Mouse (Mus musculus) brain, embryonic 18.5 days (tissue): ENCODE measurements around the gene Ulk4.
"Not testable (repeated sequence)": the region's sequence is repeated elsewhere in the genome, so short reads cannot be mapped to it uniquely, and the experiment has no call there.

ENCODE experiments used
- DNase-seq: peaks from one replicate; pipeline ENCODE4 v3.0.0-alpha.2; 2012; ENCODE audit warnings: low read depth, low spot score

Ulk4 gene

DNA sequence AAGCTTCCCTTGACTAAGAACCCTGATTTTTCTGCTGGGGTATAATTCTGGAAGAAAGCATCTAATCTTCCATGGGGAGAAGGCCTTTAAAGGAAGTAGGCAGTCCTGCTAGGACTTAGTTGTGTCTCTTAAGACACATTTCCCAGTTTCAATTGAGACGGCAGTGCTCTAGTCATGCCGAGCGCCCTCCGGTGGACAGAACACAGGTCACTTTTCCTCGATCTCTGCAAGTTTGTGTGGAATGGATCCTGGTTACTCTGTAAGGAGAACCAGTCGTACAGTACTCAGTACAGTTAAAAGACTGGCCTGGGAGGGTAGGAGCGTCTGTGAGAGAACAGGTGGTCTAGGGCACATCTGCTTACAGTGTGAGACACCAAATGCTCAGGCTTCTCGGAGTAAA lies 340.6 kb downstream of the Ulk4 start:
- DNase-seq, result no peak

GRCm38 (mm10) chr9:120935634-120935922 lies 341.4 kb downstream of the Ulk4 start:
- no peak for DNase-seq

- DNase-seq, result no peak
These were observed 342.0 kb downstream of the Ulk4 start for GRCm38 (mm10) chr9:120934821-120935633.

- DNase-seq, result no peak
These were observed 342.9 kb downstream of the Ulk4 start for GRCm38 (mm10) chr9:120933886-120934758.

GRCm38 (mm10) chr9:120933587-120933885 lies 343.5 kb downstream of the Ulk4 start:
- DNase-seq, result no peak

DNA sequence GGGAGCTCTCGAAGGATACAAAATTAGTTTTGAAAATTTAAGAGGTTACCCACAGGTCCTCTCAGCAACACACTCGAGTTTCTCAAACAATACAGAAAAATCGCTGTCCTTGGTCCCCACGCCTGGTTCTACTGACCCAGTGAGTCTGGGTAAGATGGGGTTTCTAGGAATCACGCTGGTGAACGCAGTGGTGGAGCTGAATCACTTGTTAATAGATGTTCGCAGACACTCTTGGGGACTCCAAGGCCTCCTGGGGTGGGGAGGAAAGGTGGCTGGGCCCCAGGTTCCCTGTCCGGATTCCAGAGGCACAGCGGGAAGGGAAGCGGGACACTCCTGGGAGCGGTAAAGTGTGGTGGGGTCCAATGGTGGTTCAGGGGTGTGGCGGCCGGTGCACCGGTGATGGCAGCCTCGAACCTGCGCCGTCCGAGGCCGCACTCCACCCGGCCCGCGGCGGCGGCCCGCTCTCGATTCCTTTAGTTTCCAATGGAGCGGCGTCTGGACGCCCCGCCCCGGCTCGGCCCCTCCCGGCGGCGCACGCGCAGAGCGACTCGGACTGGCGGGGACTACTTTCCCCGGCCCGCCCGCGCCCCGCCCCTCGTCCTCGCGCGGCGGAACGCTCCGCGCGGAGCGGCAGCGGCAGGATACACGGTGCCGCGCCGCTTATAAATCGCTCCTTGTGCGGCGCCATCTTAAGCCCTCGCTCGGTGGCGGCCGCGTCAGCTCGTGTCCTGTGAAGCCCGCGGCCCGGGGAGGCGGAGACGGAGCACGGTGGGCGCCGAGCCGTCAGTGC lies 344.0 kb downstream of the Ulk4 start:
- DNase-seq, result peak; percentile 92

DNA sequence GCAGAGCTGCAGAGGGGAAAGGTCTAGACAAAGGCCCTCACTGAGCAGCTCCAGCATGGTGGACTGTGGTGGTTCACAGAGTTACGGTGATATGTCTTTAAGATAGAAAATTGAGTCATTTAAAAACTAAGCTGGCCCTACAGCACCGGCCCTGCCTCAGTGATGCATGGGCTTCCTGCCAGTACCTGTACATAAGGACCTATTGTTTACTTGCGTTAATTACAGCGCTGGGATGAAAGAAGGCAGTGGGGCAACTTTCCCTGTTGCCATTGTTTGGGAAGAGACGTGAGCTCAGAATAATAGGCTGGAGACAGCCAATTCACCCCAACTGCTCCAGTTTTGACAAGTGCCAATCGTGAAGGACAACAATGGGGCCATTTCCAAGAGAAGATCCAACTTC lies 344.6 kb downstream of the Ulk4 start:
- DNase-seq, result no peak

DNA sequence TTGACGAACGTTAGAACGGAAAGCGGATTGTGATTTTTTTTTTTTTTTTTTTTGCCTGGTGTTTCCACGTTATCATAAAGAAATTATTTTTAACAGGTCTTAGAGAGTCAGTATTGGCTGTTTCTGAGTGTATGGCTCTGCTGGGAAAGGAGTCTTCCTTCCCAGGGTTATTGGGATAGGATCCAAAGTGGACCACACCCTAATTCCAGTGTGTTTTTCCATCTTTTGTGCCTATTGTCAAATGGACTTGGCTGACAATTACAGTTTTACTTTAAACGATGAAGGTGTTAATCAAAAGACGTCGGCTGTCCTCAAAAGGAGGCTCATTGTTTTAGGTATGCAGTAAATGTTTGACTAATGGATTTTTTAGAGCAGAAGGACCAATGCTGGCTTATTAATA lies 346.2 kb downstream of the Ulk4 start:
- no peak for DNase-seq

GRCm38 (mm10) chr9:120930021-120930420 lies 347.0 kb downstream of the Ulk4 start:
- DNase-seq, result no peak

GRCm38 (mm10) chr9:120929081-120929480 lies 347.9 kb downstream of the Ulk4 start, which contains the start of gene Ctnnb1:
Ctnnb1 (plus strand) TSS chr9:120929216.
- no peak for DNase-seq

GRCm38 (mm10) chr9:120926939-120927606 lies 349.9 kb downstream of the Ulk4 start:
- DNase-seq, result no peak

DNA sequence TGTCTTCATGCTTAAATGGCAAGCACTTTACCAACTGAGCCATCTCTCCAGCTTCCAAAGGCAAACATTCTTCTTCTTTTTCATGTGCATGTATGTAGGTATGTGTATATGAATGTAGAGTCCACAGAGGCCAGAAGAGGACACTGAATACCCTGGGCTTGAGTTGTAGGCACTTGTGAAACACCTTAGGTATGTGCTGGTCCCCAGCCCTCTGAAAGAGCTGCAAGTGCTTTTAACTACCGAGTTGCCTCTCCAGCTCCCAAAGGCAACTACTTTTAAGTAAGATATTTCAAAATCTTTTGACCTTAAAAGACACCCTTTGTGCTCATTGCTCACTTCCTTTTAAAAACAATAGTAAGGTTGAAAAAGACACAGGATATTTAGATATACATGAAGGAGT lies 350.9 kb downstream of the Ulk4 start:
- no peak for DNase-seq

DNA sequence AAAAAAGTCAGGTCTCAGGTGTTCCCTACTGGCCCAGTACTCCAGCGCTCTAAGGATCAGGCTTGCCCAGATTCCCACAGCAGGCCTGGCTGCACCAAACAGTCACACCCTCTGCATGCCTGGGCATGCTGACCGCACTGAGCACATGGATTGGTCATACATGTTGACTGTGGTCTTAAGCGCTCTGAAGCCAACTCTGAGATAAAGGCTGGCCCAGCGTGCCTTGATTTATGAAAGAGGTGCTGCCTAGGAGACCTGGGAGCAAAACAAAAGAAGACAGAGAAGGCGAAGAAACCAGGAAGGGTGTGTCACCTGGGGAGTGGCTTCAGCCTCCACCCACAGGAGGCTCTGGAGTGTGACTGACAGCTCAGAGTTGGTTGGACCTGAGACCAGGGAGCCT lies 357.9 kb downstream of the Ulk4 start:
- no peak for DNase-seq

DNA sequence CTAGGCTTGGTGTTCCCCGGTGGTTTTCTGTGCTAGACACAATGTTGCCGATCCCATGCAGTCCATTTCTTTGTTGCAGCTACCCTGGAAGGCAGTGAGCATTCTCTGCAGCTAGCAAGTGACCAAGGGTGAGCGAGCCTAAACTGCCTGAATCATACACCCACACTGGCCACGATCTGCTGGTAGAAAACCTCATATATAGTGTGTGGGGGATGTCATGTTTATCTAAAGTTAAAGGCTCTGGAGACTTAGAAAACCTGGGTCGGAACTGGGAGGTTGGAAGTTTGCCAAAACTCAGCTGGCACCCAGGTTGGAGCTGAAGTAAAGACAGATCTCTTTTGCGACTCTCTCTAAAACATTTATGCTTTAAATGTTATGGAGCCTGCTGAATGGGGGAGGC lies 358.4 kb downstream of the Ulk4 start:
- DNase-seq, result no peak

DNA sequence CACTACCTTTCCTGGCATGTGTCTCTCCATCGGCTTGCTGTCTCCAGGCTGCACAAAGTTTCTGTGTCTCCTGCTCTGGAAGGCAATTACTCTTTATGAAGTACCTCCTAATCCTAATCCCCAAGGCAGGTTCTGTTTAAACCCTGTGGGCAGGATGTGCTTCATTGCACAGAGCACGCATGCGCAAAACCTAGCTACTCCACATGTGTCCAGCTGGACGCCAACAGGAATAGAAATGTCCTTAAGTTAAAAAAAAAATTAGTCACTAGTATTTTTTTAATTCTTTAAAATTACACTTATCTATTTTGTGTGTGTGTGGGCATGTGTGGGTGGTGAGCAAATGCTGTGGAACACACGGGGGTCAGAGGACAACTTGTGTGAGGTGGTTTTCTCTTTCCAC lies 358.8 kb downstream of the Ulk4 start:
- DNase-seq, result no peak

- DNase-seq, result not testable (repeated sequence)
These were observed 359.4 kb downstream of the Ulk4 start for GRCm38 (mm10) chr9:120917619-120918018.

GRCm38 (mm10) chr9:120914877-120915459 lies 362.0 kb downstream of the Ulk4 start:
- DNase-seq, result no peak

DNA sequence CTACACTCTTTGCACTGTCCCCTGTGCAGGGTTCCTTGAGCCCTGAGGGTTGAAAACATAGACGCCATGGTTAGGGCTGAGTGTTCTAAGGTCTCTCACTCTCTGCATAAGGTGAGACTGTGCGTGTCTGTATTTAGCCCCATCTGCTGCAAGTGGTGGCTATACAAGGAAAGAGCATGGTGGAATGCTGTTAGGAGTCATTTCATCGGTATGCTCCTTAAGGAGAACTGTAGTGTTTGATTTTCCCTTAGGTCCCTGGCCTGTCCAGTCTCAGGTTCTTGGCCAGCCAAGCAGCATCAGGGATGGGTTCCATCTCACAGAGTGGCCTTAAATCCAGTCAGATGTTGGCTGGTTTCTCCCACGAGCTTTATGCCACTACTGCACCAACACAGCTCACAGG lies 362.6 kb downstream of the Ulk4 start:
- DNase-seq, result no peak

GRCm38 (mm10) chr9:120913152-120913551 lies 363.8 kb downstream of the Ulk4 start:
- DNase-seq, result no peak

DNA sequence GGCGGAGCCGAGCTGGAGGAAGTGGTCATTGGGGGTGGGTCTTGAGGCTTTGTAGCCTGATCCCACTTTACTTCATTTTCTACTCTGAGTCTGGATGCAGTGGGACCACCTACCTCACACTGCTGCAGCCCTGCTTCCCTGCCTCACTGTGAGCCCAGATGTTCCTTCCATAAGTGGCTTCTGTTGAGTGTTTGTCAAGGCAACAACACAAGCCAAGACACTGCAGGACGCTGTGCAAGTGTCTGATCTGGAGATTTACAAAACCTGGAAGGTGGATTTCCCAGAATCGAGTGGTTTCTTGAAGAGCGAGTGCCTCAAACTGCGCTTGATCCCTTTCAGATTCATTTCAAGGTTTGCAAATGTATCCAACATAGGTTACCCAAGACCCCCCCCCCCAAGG lies 368.5 kb downstream of the Ulk4 start:
- no peak for DNase-seq
